Mouse (Mus musculus) ES-E14 (cell line): Measurements from ENCODE around the gene Mrln. TPM values are rescaled to one million over a fixed set of nuclear protein-coding genes. Genes with fewer than 3 reads are reported as not detected.

Source experiments
- DNase-seq: peaks from one replicate; pipeline ENCODE4 v3.0.0-alpha.2; 2013; ENCODE audit warnings: low read depth, low spot score
- H3K27ac ChIP-seq: 2 replicates; pipeline ENCODE4 v1.5.1; 2012; ENCODE audit warnings: low read depth, mild to moderate bottlenecking, low read length, moderate library complexity, mixed read lengths; ENCODE audit not compliant: poor library complexity, insufficient read depth, severe bottlenecking
- H3K36me3 ChIP-seq: 2 replicates; pipeline ENCODE4 v1.6.1; 2012; ENCODE audit warnings: mild to moderate bottlenecking, low read length, moderate library complexity, mixed read lengths; ENCODE audit not compliant: control insufficient read depth, poor library complexity, insufficient read depth, severe bottlenecking
- H3K4me1 ChIP-seq, 2 experiments: fragments of 150-350 bp in 1 of 2; sonication (generic) in 1 of 2; 2 replicates each; pipeline ENCODE4 v1.6.1; 2012; ENCODE audit warnings: low read length in 2 of 2, mild to moderate bottlenecking in 1 of 2, mixed read lengths in 1 of 2; ENCODE audit not compliant: control insufficient read depth in 2 of 2, insufficient read depth in 2 of 2, poor library complexity in 1 of 2
- H3K4me3 ChIP-seq, 2 experiments: fragments of 150-350 bp in 1 of 2; sonication (generic) in 1 of 2; 2 replicates each; pipeline ENCODE4 v1.5.1; 2012; ENCODE audit warnings: low read length in 2 of 2, low read depth in 1 of 2, mild to moderate bottlenecking in 1 of 2, mixed read lengths in 1 of 2; ENCODE audit not compliant: insufficient read depth in 1 of 2, poor library complexity in 1 of 2, severe bottlenecking in 1 of 2
- H3K9ac ChIP-seq: 2 replicates; pipeline ENCODE4 v1.6.1; 2012; ENCODE audit warnings: low read depth, mild to moderate bottlenecking, low read length, mixed read lengths; ENCODE audit not compliant: poor library complexity, insufficient read depth, severe bottlenecking
- H3K9me3 ChIP-seq: fragments of 150-350 bp; sonication (generic); 2 replicates; pipeline ENCODE4 v1.6.1; 2012; ENCODE audit warnings: low read depth, mild to moderate bottlenecking, low read length; ENCODE audit not compliant: control insufficient read depth, insufficient read depth
- HCFC1 ChIP-seq: IDR thresholded peaks from 2 replicates; pipeline ENCODE4 v1.6.1; 2012; ENCODE audit warnings: low read length, inconsistent platforms, borderline replicate concordance; ENCODE audit not compliant: insufficient read depth
- MAFK ChIP-seq: IDR thresholded peaks from 2 replicates; pipeline ENCODE4 v1.6.1; 2014; ENCODE audit warnings: mild to moderate bottlenecking, low read depth, low read length, inconsistent platforms; ENCODE audit not compliant: insufficient read depth
- ZNF384 ChIP-seq: IDR thresholded peaks from 2 replicates; pipeline ENCODE4 v1.6.1; 2012; ENCODE audit warnings: low read depth, low read length, inconsistent platforms
- in situ Hi-C, 2 experiments: fragments of 600-800 bp; cut with MboI; formaldehyde crosslinking; loops; one replicate each; pipeline ENCODE4 v1.15.1; 2025; ENCODE audit warnings: low sequenced_read_pairs in 2 of 2, inconsistent platforms in 1 of 2; ENCODE audit not compliant: unreplicated experiment in 2 of 2
- total RNA-seq: library from RNA; depleted of rRNA; stranded (reverse); fragments of 300-350 nt; gene quantifications from 2 replicates; pipeline ENCODE4 v1.2.3, GENCODE M21; 2012; rRNA removed

Mrln gene
- total RNA-seq, 1 experiment = not detected

DNA sequence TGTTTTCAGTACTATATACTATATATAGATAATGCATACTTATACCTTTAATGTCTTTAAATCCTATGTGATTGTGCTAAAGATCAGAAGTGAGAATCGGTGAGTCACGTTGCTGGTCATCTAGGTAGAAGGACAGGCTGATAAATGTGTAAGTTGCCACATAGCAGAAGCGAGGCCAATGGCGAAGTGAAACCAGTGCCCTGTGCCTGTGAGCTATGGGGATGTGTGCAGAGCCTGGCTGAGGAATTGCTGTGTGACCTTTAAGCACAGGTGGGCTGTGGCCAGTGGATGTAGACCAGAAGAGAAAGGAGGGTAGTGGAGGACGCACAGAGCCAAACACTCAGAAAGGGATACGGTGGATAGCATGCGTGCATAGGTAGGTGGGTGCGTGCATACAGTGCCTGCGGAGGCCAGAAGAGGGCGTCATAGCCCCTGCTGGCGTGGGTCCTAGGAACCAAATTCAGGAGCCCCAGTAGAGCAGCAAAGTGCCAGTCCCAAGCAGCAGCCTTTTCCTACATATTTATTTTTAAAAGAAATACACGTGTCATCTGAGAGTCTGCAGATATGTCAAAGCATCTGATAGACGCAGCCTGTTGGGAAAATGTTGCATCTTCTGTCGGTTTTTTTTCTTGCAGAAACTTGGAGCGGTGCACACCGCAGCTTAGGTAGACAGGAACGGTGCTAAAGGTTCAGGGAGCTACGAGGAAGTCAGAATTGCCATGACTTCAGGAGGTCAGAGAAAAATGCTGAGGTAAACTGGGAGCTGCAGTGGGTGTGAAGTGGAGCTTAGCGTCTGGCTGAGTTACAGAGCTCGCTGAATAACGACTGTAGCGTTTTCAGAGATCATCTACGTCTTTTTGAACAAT is 64.3 kb downstream of the Mrln start:
- no peaks in the 10 kb centered on the region for H3K4me1 ChIP-seq
- no peak for TF ChIP-seq MAFK
- no peak for TF ChIP-seq HCFC1
- no peak for TF ChIP-seq ZNF384
- H3K9ac ChIP-seq = no peak overlapping the region
- DNase-seq = no peak
- no peak overlapping the region for H3K4me3 ChIP-seq
- no peaks in the 10 kb centered on the region for H3K36me3 ChIP-seq
- in situ Hi-C loops = no loop called here
- no peaks in the 10 kb centered on the region for H3K9me3 ChIP-seq
- H3K27ac ChIP-seq = no peak overlapping the region

Other genes starting within 250 kb of the Mrln start
- 21.3 and 24.0 TPM in 2 replicates for gene Ccdc6, start 107.5 kb upstream of the Mrln start, total RNA-seq
- gene Slc16a9, start 40.4 kb downstream of the Mrln start, total RNA-seq = 1.3 and 2.0 TPM in 2 replicates
- 4.0 and 4.4 TPM in 2 replicates for gene Fam13c, start 235.8 kb downstream of the Mrln start, total RNA-seq